Mouse (Mus musculus): ENCODE data around the gene Klhl1. TPM values are rescaled to one million over a fixed set of nuclear protein-coding genes. Genes with fewer than 3 reads are reported as not detected.
"Not testable (repeated sequence)": the region's sequence is repeated elsewhere in the genome, so short reads cannot be mapped to it uniquely, and the experiment has no call there.

Gene Klhl1
- total RNA-seq (2021) = 1 to 10 TPM; 2.1 to 2.7 TPM

DNA sequence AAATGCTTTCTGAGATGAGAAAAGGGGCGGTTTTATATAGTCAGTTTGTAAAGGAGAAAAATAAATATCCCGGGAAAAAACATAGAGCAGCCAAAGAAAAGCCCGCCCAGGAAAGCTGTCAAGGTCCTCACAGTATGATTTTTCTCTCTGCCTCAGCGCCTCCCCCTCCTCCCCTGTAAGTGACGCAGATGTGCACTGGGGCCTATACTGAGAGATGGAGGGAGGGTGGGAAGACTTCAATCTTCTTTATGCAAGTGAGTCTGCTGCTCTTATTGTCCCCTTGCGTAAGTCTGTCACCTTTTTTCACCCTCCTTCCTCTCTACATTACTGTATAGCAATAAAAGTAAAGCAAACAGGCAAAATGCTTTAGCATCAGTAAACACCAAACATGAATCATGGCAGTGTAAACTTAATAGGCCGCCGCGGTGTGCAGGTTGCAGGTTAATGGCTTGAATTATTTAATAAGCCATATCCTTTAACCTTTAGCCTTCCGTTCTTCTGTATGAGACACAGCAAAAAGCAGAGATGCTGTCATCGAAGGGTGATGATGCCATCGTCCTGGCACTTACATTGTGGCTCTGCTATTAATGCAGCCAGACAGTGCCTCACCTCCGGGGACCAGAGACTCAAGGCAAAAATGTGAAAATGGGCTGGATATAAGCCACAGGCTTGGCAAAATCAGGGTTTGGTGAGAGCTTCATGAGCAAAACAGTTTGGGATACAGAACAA, at the start of gene Klhl1:
Klhl1 (minus strand) TSS at position 149 of the 729 bp plus-strand sequence.
- intact Hi-C loops (cut with DNase I) = no loop called here
- peak in 1 of 2 experiments; percentile 30 for DNase-seq (ENCODE audit: low spot score in 2 of 2)

DNA sequence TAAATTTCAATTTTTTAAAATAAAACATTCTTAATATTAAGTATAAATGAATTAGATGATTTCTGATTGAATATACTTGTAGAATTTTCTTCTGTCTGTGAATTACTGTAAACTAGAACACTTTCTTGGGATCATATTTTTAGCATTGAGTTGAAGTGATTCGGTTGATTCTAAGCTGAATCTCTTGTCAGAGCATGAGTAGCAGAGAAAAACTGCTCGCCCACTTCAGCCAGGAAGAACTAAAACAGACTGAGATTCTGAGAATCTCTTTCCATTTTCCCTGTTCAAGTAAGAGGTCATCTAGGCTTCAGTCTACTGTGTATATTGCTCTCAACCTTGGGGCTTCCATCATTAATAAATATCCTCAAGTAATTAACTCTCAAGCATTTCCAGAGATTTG, 34.8 kb upstream of the Klhl1 start:
- intact Hi-C loops (cut with DNase I) = no loop called here
- no peak for DNase-seq (ENCODE audit: low spot score in 2 of 2)

DNA sequence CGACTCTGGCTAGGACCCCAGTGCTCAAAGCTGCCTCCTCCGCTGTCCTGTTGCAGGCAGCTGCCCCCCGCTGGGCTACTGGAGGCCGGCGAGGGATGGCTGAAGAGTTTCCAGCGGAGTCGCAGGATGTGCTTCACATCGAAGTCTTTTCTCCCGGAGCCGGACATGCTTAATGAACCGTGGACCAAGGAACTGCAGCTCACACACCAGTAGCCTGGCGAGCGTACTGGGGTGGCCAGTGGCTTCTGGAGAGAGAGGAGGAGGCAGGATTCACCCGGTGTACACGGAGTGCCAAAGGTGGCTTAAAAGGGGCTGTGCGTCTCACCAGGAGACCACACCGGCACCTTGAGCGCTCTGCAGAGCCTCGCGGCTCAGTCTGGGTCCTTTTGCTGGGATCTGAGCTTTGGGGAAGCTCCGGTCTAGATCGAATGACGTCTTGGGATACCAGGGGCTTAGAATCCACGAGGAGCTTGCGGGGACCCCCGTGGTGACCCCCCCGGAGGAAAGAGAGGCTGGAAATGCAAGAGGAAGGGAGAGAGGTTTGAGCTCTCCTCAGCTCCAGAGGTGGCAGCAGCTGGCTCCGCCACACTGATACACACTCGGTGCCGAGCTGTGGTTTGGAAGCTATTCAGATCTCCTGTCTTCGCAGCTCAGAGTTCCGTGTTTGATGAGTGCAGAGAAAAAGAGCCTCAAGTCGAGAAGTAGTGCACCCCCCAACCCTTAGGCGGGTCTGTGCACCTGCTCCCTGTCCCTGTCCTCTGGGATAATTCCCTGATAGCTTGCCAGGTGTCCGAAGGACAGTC, 550 bp downstream of the Klhl1 start:
- intact Hi-C loops (cut with DNase I) = no loop called here
- DNase-seq (ENCODE audit: low spot score in 2 of 2) = peak; percentile 29 to 30

DNA sequence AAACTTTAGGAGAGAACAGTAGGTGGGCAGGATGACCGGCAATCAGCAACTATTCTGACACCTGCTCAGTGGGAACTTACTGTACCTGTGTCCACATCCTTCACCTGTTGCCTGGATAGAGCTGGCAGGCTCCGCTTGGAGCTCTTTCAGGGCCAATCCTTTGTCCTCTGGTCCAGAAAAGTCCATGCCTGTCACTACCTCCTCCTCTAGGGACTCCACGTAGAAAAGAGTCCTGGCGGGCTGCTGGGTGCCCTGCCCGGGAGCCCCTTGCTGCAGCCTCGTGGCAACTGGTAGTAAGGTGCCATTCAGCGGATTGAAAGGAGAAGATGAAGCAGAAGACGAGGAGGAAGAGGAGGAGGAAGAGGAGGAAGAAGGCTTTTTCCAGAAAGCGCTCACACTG, 1.2 kb downstream of the Klhl1 start:
- peak; percentile 5 to 14 for DNase-seq (ENCODE audit: low spot score in 2 of 2)
- intact Hi-C loops (cut with DNase I) = no loop called here

DNA sequence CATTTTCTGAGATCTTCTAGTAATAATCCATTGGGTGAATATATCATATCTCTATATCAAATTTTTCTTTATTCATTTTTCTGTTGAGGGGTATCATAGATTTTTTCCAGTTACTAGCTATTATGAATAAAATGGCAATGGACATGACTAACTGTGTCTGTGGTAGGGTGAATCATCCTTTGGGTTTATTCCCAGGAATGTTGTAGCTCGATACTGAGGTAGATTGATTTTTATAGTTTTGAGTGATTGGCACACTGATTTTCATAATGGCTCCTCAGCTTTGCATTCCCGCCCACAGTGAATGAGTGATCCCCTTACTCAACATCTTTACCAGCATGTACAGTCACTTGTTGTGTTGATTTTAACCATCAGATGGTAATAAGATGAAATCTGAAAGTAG, 19.0 kb downstream of the Klhl1 start:
- intact Hi-C loops (cut with DNase I) = no loop called here
- no peak for DNase-seq (ENCODE audit: low spot score in 2 of 2)

DNA sequence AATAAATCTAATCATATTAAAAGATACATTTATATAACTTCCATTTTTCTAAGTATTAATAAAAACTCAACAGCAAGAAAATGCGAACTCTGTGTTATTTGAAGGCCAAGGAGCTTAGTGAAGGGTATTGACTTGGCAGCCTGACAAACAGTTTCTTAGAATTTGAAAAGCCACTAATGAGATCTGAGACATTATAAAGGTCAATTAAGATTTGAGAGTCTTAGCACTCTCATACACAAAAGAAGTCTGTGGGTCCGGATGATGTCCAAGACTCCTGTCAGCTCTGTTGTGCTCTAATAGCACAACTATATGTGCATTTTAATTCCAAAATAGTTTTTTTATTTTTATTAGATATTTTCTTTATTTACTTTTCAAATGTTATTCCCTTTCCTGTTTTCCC, 47.1 kb downstream of the Klhl1 start:
- intact Hi-C loops (cut with DNase I) = no loop called here
- DNase-seq (ENCODE audit: low spot score in 2 of 2) = no peak

DNA sequence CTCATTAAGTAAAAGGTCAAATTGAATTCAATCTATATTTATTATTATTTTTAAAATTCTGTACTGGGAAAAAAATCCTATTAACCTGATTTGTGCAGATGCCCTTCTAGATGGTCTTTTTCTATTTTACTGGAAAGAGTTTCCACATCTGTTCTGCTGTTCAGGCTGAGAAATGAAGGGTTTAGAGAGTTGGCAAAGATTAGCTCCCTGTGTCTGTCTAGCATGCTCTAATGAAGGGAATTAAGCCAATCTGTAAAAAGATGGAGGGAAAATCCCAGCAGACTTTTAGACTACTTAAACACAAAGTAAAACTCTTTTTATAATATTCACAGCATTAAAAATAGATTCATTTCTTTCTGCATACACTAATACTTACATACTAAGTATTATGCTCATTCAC, 47.6 kb downstream of the Klhl1 start:
- intact Hi-C loops (cut with DNase I) = no loop called here
- DNase-seq (ENCODE audit: low spot score in 2 of 2) = no peak

DNA sequence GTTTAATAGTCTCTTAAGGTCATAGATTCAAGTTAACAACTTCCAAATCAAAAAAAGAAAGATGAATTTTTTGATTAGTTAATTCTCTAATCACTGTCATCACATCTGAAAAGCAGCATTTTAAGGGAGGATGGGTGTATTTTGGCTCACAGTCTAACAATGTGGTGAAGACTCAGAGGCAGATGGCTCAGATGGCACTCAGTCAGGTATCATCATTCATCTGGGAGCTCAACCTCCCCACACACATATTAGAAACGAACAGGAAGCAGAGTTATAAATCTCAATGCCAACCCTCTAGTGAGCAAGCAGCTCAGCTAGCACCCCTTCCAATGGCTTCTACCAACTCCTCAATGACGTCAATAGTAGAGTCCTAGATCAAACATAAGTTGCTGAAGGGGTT, 57.1 kb downstream of the Klhl1 start:
- no peak for DNase-seq (ENCODE audit: low spot score in 2 of 2)

DNA sequence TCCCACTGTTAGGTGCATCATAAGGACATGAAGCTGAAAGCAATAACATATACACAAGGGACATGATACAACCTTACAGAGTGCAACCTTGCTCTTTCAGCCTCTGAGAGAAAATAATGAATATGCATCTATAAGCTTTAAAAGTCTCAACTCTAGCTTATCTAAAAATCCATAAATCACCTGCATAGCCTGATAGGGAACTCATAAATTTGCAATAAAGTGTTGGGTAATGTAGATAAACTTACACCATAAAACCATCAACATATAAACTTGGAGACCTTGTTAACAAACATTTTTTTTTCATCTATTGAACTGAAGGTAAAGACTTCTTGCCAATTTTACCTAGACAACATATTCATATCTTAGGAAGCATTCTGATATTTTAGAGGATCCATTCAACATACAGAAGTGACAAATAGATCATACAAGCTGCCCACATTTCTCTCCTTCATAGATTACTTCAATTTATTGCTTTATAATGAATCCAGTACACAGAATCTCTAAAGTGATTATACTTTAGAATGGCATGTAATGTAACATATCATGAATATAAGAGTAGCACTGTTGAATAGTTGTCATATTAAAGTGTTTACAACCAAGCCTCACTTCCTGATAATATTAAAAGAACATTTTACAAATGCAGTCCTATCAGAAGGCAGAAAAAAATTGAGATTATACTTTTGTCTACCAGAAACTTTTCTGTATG, 126.7 kb downstream of the Klhl1 start:
- intact Hi-C loops (cut with DNase I) = no loop called here

More for the DNA sequence above, 57.1 kb downstream of the Klhl1 start:
- intact Hi-C loops (cut with DNase I) = no loop called here

DNA sequence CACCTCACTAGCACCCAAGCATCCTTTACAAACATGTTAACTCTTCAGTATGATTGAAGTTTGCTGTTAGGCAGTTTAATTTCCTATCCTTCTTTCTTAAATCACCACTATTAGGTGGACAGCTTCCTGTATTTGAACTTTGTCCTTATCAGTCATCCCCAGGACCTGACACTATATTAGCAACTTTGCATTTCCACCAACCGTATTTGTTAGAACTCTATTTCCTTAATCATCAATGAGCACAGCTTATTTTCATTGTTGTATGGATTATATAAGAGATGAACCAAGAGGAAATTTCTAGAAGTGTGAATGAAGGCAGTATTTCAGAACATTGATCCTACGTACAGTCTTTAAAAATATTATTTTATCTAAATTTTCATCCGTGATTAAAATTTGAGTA, 156.2 kb downstream of the Klhl1 start:
- DNase-seq (ENCODE audit: low spot score in 2 of 2) = no peak
- intact Hi-C loops (cut with DNase I) = no loop called here

More for the DNA sequence above, 126.7 kb downstream of the Klhl1 start:
- DNase-seq (ENCODE audit: low spot score in 2 of 2) = no peak

DNA sequence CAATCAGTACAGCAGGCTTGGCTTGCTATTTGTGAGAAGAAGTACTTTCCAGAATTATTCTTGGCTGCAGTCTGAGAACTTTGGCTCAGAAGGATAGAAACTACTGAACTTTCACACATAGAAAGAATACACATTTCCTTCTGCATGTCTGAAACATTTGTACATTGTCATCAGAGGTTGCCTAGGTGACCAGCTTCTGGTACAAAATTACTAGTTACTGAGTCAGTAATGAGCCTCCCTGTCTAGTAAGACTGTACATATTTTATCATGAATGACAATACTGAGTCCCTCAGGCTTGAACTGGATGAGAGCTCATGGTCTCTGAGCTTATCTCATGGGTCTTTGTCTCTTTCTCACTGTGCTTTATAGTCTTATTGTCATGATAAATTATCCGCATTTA, 170.7 kb downstream of the Klhl1 start:
- no peak for DNase-seq (ENCODE audit: low spot score in 2 of 2)
- intact Hi-C loops (cut with DNase I) = no loop called here

DNA sequence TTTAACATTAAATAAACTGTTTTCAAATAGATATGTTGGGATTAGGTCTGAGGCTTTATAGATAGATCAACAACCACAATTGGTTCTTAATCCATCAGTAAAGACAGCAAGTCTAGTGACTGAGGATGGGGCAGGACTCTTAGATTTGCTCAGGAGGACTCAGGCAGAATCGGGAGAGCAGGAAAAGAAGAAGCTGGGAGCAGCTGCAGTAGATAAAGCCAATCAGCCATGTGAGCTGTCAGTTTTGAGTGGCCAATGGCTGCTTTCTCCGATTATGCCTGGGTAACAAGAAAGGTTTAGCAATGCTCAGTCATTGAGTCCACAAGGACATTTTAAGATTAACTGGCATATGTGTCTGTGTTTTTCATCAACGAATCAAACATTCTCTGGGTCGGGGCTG, 187.8 kb downstream of the Klhl1 start:
- no peak for DNase-seq (ENCODE audit: low spot score in 2 of 2)
- intact Hi-C loops (cut with DNase I) = no loop called here

DNA sequence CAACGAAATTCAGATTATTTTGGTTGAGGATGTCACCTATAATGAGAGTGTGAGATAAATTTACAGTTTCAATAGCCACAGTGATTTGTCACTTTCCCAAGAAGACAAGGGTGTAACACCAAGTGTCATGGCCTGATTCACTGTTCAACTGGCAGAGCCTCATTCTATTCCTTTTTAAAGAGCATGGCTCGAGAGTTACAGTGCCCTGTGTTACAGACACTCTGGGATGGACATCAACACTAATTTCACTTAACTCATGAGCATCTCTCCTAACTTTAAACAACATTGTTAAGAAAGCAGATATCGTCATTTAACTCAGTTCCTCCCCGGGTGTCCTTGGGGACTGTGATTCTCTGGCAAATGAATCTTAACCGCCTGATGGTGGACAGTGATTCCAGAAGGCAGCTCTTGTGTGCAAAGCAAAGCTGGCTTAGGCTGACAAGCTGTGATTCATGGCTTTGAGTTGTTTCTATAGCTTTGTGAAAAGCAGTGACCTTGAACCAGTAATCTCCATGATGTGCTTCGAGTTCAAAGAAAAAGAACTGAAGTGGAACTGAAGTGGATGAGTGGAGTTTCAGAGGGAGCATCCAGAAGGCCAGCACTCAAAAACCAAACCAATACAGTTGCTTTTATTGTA, 301.0 kb downstream of the Klhl1 start:
- no peak for DNase-seq (ENCODE audit: low spot score in 2 of 2)
- intact Hi-C loops (cut with DNase I) = no loop called here

DNA sequence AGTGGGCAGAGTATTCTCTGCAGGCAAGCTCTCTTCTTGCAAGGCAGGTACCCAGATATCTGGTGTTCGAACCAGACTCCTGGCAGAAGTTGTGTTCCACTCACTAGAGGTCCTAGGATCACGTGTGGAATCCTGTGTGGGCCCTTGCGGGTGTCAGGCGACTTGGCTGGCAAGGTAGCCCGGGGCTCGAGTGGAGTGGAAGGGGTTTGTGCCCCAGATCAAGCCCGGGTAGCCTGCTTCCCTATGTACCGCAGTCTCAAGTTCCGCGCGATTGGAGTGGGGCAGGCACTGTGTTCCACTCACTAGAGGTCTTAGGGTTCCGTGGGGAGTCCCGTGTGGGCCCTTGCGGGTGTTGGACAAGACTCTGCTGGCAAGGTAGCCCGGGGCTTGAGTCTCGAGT, 324.1 kb downstream of the Klhl1 start:
- intact Hi-C loops (cut with DNase I) = not testable (repeated sequence)
- DNase-seq (ENCODE audit: low spot score in 2 of 2) = peak in 1 of 2 experiments; percentile 7

DNA sequence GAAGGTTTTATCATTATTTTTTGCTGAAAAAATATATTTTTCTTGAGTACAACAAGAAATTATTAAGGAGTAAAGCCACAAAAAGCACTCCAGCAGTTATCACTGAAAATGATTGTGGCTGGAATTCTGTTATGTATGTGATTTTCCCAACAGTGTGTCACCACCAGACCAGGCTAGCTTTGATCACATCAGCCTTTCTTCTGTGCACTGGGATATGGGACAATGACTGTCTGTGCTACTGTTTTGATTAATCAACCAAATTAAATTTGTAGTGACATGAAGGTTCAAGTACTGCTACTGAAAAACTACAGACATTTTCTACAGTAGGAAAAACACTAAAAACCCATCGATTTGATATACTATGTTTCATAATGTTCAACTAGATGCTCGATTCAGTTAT, 344.4 kb downstream of the Klhl1 start:
- DNase-seq (ENCODE audit: low spot score in 2 of 2) = no peak
- intact Hi-C loops (cut with DNase I) = no loop called here

DNA sequence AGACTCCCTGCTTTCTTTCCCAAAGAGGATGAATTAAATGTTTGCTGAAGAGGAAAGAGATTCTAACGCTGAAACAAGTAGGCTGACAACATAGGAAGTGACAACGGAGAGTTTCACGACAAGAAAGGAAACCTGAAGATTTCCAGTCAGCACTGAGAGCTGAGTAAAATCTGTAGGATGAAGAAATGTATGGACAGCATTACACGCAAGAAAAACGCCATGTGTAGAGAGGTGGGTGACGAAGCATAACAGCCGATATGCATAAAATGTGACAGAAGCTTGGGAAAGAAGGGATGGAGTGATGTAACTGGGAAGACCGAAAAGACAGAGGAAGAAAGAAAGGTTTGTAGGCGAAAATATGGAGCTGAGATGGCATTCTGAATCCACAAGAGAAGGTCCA, 375.8 kb downstream of the Klhl1 start:
- intact Hi-C loops (cut with DNase I) = no loop called here
- peak in 1 of 2 experiments; percentile 12 for DNase-seq (ENCODE audit: low spot score in 2 of 2)

DNA sequence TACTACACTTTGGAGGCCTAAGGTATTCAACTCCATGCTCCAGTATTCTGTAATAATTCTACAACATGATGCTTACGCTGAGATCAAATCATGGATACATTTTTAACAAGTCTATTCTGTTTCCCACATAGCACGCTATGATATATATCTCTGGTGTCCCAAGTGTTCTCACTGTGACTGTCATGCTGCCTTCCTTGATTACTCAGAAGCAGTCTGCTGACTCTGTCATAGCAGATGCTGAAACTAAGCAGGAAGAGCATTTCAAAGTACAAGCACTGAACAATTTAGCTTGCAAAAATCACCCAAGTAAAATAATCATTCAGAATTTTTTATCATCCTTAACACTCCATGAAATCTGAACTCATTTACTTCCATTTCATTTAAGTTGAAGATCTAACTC, 378.7 kb downstream of the Klhl1 start:
- DNase-seq (ENCODE audit: low spot score in 2 of 2) = no peak
- intact Hi-C loops (cut with DNase I) = no loop called here

DNA sequence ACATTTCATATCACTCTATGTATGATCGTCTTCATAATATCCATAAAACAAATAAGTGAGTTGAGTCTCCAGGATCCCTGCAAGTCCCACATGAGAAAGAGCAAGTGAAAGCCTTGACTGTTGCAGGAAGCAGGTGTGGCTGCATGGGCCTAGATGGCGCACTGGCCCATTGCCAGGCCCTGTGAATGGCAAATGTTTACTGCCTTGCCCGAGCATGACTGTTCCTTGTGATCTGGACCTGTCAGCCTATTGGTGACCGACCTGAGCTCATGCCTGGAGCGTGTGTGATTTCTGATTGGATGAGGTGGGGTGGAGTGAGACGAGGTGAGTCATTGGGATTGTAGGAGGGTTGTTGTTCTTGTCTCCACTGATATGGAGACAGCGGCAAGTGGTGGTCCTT, 411.5 kb downstream of the Klhl1 start:
- DNase-seq (ENCODE audit: low spot score in 2 of 2) = no peak
- intact Hi-C loops (cut with DNase I) = no loop called here

DNA sequence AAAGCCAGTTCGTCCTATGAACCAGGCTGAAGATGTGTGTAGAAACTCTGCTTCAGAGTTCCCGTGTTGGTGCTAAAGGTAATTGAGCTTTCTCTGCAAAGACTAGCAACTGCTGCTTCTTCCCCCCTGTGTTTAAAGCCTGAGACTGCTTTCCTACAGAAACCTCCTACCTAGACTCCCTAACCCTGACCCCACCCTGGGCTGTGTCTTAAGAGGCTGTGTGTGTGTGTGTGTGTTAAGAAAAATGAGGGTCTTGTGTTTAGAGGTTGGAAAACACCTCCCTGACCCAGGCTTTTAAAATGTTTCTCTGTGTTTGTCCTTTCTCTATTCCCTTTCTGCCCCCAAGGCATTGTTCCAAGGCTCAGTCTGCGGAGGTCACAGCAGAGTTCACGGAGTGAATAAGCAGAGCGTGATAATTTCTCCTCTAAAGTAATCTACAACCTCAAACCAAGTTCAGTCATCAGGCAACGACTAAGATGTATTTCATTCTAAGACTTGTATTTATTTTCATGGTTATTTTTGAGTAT, 437.2 kb downstream of the Klhl1 start:
- intact Hi-C loops (cut with DNase I) = no loop called here
- no peak for DNase-seq (ENCODE audit: low spot score in 2 of 2)

DNA sequence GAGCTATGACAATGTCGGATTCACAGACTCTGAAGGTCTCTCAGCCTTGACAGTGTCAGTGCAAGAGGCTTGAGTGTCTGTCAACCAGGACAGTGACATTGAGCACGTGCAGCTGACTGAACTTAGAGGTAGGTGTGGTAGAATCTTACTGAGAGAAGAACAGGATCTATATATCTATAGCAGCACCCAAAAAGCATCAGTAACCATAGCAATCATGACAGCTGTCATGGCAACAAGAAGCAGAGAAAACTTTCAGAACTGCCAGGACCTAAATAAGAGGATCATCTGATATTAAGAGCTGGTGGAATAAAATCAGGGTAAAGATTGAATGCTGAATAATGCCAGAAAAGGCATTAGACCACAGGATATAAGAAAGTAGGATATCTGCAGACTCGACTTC, 453.0 kb downstream of the Klhl1 start:
- intact Hi-C loops (cut with DNase I) = no loop called here
- peak; percentile 6 to 14 for DNase-seq (ENCODE audit: low spot score in 2 of 2)

Measured in left cerebral cortex, postnatal 36 days (tissue).